Mouse (Mus musculus) heart, embryonic 12.5 days (tissue): Measurements from ENCODE around the gene Hnrnpab. TPM values are rescaled to one million over a fixed set of nuclear protein-coding genes. Genes with fewer than 3 reads are reported as not detected.

Experiments
- ATAC-seq: fragments of 200-750 bp; cut with Nextera tagmentation; 2 replicates; pipeline ENCODE4 v1.8.0; 2017; ENCODE audit warnings: moderate TSS enrichment, moderate library complexity; ENCODE audit not compliant: insufficient number of reproducible peaks, low FRiP score
- H3K27ac ChIP-seq: fragments of 300-500 bp; sonication (generic); 2 replicates; pipeline ENCODE4 v1.5.1; 2016; ENCODE audit warnings: mild to moderate bottlenecking, moderate library complexity; ENCODE audit not compliant: poor library complexity, severe bottlenecking
- H3K27me3 ChIP-seq: fragments of 300-500 bp; sonication (generic); replicated peaks from 2 replicates; pipeline ENCODE4 v1.6.1; 2016; ENCODE audit warnings: mild to moderate bottlenecking, moderate library complexity
- H3K36me3 ChIP-seq: fragments of 300-500 bp; sonication (generic); 2 replicates; pipeline ENCODE4 v1.6.1; 2016; ENCODE audit warnings: mild to moderate bottlenecking, moderate library complexity
- H3K4me1 ChIP-seq: fragments of 300-500 bp; sonication (generic); replicated peaks from 2 replicates; pipeline ENCODE4 v1.6.1; 2016; ENCODE audit warnings: mild to moderate bottlenecking
- H3K4me2 ChIP-seq: fragments of 300-500 bp; sonication (generic); 2 replicates; pipeline ENCODE4 v1.6.1; 2016; ENCODE audit warnings: mild to moderate bottlenecking, moderate library complexity
- H3K4me3 ChIP-seq: fragments of 300-500 bp; sonication (generic); 2 replicates; pipeline ENCODE4 v1.5.1; 2016; ENCODE audit warnings: mild to moderate bottlenecking
- H3K9ac ChIP-seq: fragments of 300-500 bp; sonication (generic); 2 replicates; pipeline ENCODE4 v1.6.1; 2016; ENCODE audit warnings: mild to moderate bottlenecking, moderate library complexity
- H3K9me3 ChIP-seq: fragments of 300-500 bp; sonication (generic); replicated peaks from 2 replicates; pipeline ENCODE4 v1.6.1; 2016; ENCODE audit warnings: mild to moderate bottlenecking, moderate library complexity
- WGBS: fragments of 180-500 bp; shearing (Covaris S2); methylation state at CpG from one replicate; pipeline ENCODE4 v1.1.7; 2016; 5-methylcytosine and 5-hydroxymethylcytosine counted together
- polyA plus RNA-seq: library from polyadenylated mRNA; unstranded; fragments of >200 nt; fragmentation: Nextera tagmentation; extraction: Ambion mirVana; gene quantifications from 2 replicates; pipeline ENCODE4 v1.2.1, GENCODE M21; 2016

Gene Hnrnpab
- polyA plus RNA-seq, 1 experiment from 2014 or later: 428 TPM

DNA sequence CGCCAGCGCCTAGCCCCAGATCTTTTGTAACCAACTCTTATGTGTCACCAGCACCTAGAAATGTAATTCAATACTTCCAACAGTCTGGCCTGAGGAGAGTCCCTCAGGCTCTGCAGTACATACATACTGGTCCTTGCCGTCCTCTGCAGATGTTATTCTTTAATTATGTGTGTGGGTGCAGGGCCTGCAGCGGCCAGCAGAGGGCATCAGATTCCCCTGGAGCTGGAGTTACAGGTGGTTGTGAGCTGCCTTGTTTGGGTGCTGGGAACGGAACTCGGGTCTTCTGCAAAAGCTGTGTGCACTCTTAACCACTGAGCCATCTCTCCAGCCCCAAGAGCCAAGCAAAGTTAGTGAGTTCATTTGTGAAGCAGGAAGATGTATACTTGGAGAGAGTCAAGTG, 40.7 kb downstream of the Hnrnpab start:
- ATAC-seq: no peak
- 0 out of 2 replicates have a peak, but pooled peaks cover 4% of the 10 kb centered on the region for H3K9me3 ChIP-seq
- no peak overlapping the region for H3K27ac ChIP-seq
- no peaks in the 10 kb centered on the region for H3K4me1 ChIP-seq
- H3K4me2 ChIP-seq: no peak overlapping the region
- WGBS: 85% methylated on average over 6 of the region's 6 CpGs
- no peak overlapping the region for H3K9ac ChIP-seq
- no peaks in the 10 kb centered on the region for H3K36me3 ChIP-seq
- H3K4me3 ChIP-seq: no peak overlapping the region
- peaks cover 3% of the 10 kb centered on the region; the same call in 1 of the 2 replicates for H3K27me3 ChIP-seq

DNA sequence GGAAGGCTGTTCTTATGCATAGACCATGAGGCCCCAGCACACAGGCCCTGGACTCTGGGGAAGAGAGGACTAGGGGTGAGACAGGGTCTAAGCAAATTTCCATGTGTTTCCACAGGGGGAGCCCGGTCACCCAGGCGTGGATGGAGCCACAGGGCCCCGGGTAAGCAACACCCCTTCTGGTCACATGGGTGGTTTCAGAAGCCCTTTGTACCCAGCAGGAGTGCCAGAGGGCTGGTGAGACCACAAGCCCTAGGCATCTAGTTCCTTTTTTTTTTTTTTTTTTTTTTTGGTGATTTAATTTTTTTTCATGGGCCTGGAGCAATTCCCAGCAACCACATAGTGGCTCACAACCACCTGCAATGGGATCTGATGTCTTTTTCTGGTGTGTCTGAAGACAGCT, 41.6 kb downstream of the Hnrnpab start:
- Histone ChIP-seq H3K4me3 (no peak overlapping the region), H3K4me2 (no peak overlapping the region), H3K9ac (no peak overlapping the region), H3K27me3 (peaks cover 3% of the 10 kb centered on the region; the same call in 1 of the 2 replicates), H3K9me3 (0 out of 2 replicates have a peak, but pooled peaks cover 4% of the 10 kb centered on the region), H3K36me3 (no peaks in the 10 kb centered on the region), H3K4me1 (no peaks in the 10 kb centered on the region), H3K27ac (no peak overlapping the region)
- no peak for ATAC-seq
- WGBS: 39% methylated on average over 3 of the region's 3 CpGs

DNA sequence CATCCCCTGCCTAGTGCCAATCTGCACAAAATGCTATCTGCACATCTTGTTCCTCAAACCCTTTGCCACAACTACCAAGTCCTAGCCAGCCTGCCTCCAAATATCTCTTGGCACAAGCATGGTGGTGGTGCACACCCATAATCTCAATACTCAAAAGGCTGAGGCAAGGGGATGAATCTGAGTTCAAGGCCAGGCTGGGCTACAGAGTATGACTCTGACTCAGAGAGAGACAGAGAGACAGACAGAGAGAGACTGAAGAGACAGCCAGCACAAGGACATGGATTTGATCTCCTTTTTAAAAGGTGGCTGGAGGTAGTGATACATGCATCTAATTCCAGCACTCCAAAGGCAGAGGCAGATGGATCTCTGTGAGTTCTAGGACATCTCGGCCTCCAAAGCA, 43.4 kb downstream of the Hnrnpab start:
- Histone ChIP-seq H3K4me1 (no peaks in the 10 kb centered on the region), H3K27me3 (peaks cover 3% of the 10 kb centered on the region; the same call in 1 of the 2 replicates), H3K9me3 (0 out of 2 replicates have a peak, but pooled peaks cover 4% of the 10 kb centered on the region), H3K4me3 (no peak overlapping the region), H3K36me3 (no peaks in the 10 kb centered on the region), H3K9ac (no peak overlapping the region), H3K27ac (no peak overlapping the region), H3K4me2 (no peak overlapping the region)
- ATAC-seq: no peak
- 71% methylated on average over 1 of the region's 1 CpGs for WGBS

DNA sequence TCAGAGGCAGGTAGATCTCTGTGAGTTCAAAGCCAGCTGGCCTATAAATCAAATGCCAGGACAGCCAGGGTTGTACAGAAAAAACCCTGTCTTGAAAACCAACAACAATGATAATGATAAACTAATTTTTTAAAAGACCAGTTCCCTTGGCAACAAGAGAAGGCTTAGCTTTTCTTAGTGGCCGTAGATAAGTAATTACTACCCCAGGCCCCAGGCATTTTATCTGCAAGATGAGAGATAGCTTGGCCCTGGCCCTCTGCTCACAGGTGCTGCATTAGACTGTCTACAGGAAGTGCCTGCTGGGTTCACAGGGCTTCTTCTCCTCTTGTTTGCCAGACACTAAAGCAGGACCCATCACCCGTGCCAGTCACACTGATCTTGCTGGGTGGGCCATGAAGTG, 51.6 kb downstream of the Hnrnpab start:
- Histone ChIP-seq H3K9ac (no peak overlapping the region), H3K4me2 (no peak overlapping the region), H3K9me3 (no peaks in the 10 kb centered on the region), H3K4me1 (peaks cover 20% of the 10 kb centered on the region), H3K27ac (no peak overlapping the region), H3K36me3 (no peaks in the 10 kb centered on the region), H3K27me3 (no peaks in the 10 kb centered on the region), H3K4me3 (no peak overlapping the region)
- ATAC-seq: no peak
- WGBS: 45% methylated on average over 2 of the region's 2 CpGs

DNA sequence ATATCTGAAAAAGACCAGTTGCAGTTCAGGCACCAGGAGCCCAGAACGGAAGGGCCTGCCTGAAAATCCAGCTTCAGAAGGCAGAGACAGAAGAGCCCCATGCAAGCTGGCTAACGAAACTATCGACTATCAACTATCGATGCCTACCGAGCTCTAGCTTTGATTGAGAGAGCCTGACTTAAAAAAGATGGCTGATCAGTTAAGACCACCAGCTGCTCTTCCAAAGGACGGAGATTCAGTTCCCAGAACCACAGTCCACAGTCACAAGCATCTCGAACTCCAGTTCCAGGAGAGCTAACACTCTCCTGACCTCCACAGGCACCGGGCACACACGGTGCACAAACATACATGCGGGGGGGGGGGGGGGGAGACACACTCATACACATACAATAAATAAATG, 52.1 kb downstream of the Hnrnpab start:
- no peaks in the 10 kb centered on the region for H3K9me3 ChIP-seq
- no peaks in the 10 kb centered on the region for H3K36me3 ChIP-seq
- no peak for ATAC-seq
- 66% methylated on average over 10 of the region's 10 CpGs for WGBS
- peaks cover 20% of the 10 kb centered on the region for H3K4me1 ChIP-seq
- H3K4me2 ChIP-seq: no peak overlapping the region
- no peak overlapping the region for H3K4me3 ChIP-seq
- H3K27me3 ChIP-seq: no peaks in the 10 kb centered on the region
- H3K9ac ChIP-seq: no peak overlapping the region
- H3K27ac ChIP-seq: no peak overlapping the region

DNA sequence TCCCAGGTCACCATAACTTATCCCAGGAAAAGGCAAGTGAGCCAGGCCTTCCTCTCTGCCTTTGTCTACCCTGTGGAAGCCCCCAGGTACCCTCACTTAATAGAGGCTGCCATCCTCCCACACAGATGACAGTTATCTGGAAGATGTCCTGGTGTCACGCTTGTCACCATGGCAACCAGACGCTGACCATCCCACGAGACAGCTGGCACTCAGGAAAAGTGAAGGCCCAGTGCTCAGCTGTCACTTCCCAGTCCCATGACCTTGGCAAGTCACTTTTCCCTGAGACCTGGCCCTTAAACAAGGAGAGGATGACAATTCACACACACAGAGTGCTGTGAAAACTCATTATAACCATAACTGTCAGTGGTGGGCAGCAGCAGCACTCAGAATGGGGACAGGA, 54.6 kb downstream of the Hnrnpab start:
- Histone ChIP-seq H3K9ac (no peak overlapping the region), H3K4me1 (peaks cover 25% of the 10 kb centered on the region), H3K27ac (no peak overlapping the region), H3K27me3 (no peaks in the 10 kb centered on the region), H3K4me2 (no peak overlapping the region), H3K9me3 (no peaks in the 10 kb centered on the region), H3K36me3 (no peaks in the 10 kb centered on the region), H3K4me3 (no peak overlapping the region)
- WGBS: 49% methylated on average over 3 of the region's 3 CpGs
- no peak for ATAC-seq

DNA sequence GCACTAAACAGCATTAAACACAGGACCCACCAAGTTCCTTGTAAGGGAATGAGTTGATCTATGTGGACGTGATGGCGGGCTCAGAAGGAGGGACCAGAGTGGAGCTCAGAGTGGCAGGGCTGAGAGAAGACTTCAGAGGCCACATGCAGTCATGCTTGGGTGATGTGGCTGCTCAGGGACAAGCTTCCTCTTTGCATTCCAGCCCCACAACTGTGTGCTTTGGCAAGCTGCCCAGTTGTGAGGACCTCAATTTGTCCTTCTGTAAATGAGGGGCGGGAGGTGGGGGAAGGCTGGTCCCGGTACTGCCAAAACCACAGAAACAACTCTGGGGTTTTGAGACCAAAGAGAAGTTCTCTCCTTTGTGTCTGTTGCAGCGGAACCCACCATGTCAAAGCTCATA, 55.4 kb downstream of the Hnrnpab start:
- H3K36me3 ChIP-seq: no peaks in the 10 kb centered on the region
- peak; percentile 45 for ATAC-seq
- H3K27ac ChIP-seq: peak overlapping the region; percentile 22; the same call in 1 of the 2 replicates
- no peak overlapping the region for H3K4me2 ChIP-seq
- peaks cover 25% of the 10 kb centered on the region for H3K4me1 ChIP-seq
- no peak overlapping the region for H3K9ac ChIP-seq
- H3K4me3 ChIP-seq: no peak overlapping the region
- WGBS: 49% methylated on average over 5 of the region's 5 CpGs
- no peaks in the 10 kb centered on the region for H3K27me3 ChIP-seq
- H3K9me3 ChIP-seq: no peaks in the 10 kb centered on the region

Other genes starting within 250 kb of the Hnrnpab start
- gene Phykpl, start 22.1 kb downstream of the Hnrnpab start, polyA plus RNA-seq: 15.1 and 16.9 TPM in 2 replicates
- gene Nhp2, start 12.9 kb upstream of the Hnrnpab start, polyA plus RNA-seq: 89.6 and 91.9 TPM in 2 replicates
- 27.9 and 28.5 TPM in 2 replicates for gene Rmnd5b, start 29.0 kb upstream of the Hnrnpab start, polyA plus RNA-seq
- gene N4bp3, start 44.0 kb upstream of the Hnrnpab start, polyA plus RNA-seq: 7.8 and 8.4 TPM in 2 replicates
- 0.77 and 1.0 TPM in 2 replicates for gene D930048N14Rik, start 44.1 kb upstream of the Hnrnpab start, polyA plus RNA-seq
- 68.1 and 69.7 TPM in 2 replicates for gene 0610009B22Rik, start 82.0 kb upstream of the Hnrnpab start, polyA plus RNA-seq
- 14.6 and 15.2 TPM in 2 replicates for gene Sec24a, start 156.8 kb upstream of the Hnrnpab start, polyA plus RNA-seq
- gene Sar1b, start 156.8 kb upstream of the Hnrnpab start, polyA plus RNA-seq: 123 and 127 TPM in 2 replicates